Mouse (Mus musculus) E14TG2a.4 (cell line): ENCODE data around the gene Kif14.

Experiments
- H3K27me3 ChIP-seq: 2 replicates; pipeline ENCODE4 v1.6.1; 2014; ENCODE audit warnings: low read length, control low read depth; ENCODE audit not compliant: insufficient read depth
- H3K36me3 ChIP-seq: 2 replicates; pipeline ENCODE4 v1.6.1; 2014; ENCODE audit warnings: low read length, control low read depth; ENCODE audit not compliant: insufficient read depth
- H3K4me1 ChIP-seq: replicated peaks from 2 replicates; pipeline ENCODE4 v1.6.1; 2014; ENCODE audit warnings: low read depth, low read length, control low read depth
- H3K4me3 ChIP-seq: replicated peaks from 2 replicates; pipeline ENCODE4 v1.5.1; 2014; ENCODE audit warnings: mild to moderate bottlenecking, low read length
- H3K9me3 ChIP-seq: 2 replicates; pipeline ENCODE4 v1.6.1; 2014; ENCODE audit warnings: low read length, control low read depth
- CTCF ChIP-seq: conservative IDR thresholded peaks from 2 replicates; pipeline ENCODE4 v1.5.1; 2014; ENCODE audit warnings: low read length
- NANOG ChIP-seq: IDR thresholded peaks from 2 replicates; pipeline ENCODE4 v1.6.1; 2014; ENCODE audit warnings: borderline replicate concordance, low read length, mixed read lengths
- POU5F1 ChIP-seq: IDR thresholded peaks from 2 replicates; pipeline ENCODE4 v1.6.1; 2014; ENCODE audit warnings: low read length, borderline replicate concordance

The Kif14 gene

GRCm38 (mm10) chr1:136446933-136447332 lies 19.2 kb upstream of the Kif14 start:
- no peaks in the 10 kb centered on the region for H3K36me3 ChIP-seq
- H3K4me3 ChIP-seq = no peak overlapping the region
- H3K27me3 ChIP-seq = no peaks in the 10 kb centered on the region
- TF ChIP-seq CTCF (no peak), POU5F1 (no peak), NANOG (no peak)
- H3K9me3 ChIP-seq = no peaks in the 10 kb centered on the region
- H3K4me1 ChIP-seq = peaks cover 21% of the 10 kb centered on the region

- Histone ChIP-seq H3K36me3 (no peaks in the 10 kb centered on the region), H3K9me3 (no peaks in the 10 kb centered on the region), H3K27me3 (no peaks in the 10 kb centered on the region), H3K4me3 (no peak overlapping the region), H3K4me1 (peaks cover 21% of the 10 kb centered on the region)
- no peak for TF ChIP-seq POU5F1
- TF ChIP-seq CTCF = no peak
- TF ChIP-seq NANOG = no peak
Observed at GRCm38 (mm10) chr1:136447338-136447737, 18.8 kb upstream of the Kif14 start.

- Histone ChIP-seq H3K36me3 (no peaks in the 10 kb centered on the region), H3K9me3 (no peaks in the 10 kb centered on the region), H3K27me3 (no peaks in the 10 kb centered on the region), H3K4me1 (peaks cover 21% of the 10 kb centered on the region), H3K4me3 (no peak overlapping the region)
- TF ChIP-seq POU5F1 (no peak), NANOG (no peak), CTCF (no peak)
Observed at GRCm38 (mm10) chr1:136449541-136449940, 16.6 kb upstream of the Kif14 start.

GRCm38 (mm10) chr1:136450206-136450605 lies 15.9 kb upstream of the Kif14 start:
- H3K4me3 ChIP-seq = peak overlapping the region; percentile 63
- no peaks in the 10 kb centered on the region for H3K36me3 ChIP-seq
- H3K4me1 ChIP-seq = peaks cover 15% of the 10 kb centered on the region
- H3K27me3 ChIP-seq = 0 out of 2 replicates have a peak, but pooled peaks cover 4% of the 10 kb centered on the region
- H3K9me3 ChIP-seq = no peaks in the 10 kb centered on the region
- TF ChIP-seq NANOG = no peak
- no peak for TF ChIP-seq CTCF
- no peak for TF ChIP-seq POU5F1

GRCm38 (mm10) chr1:136452421-136452820 lies 13.7 kb upstream of the Kif14 start:
- no peaks in the 10 kb centered on the region for H3K36me3 ChIP-seq
- TF ChIP-seq CTCF (no peak), POU5F1 (no peak), NANOG (no peak)
- H3K4me3 ChIP-seq = no peak overlapping the region
- no peaks in the 10 kb centered on the region for H3K9me3 ChIP-seq
- peaks cover 21% of the 10 kb centered on the region for H3K4me1 ChIP-seq
- H3K27me3 ChIP-seq = peaks cover 7% of the 10 kb centered on the region; the same call in 1 of the 2 replicates

- Histone ChIP-seq H3K4me1 (peaks cover 19% of the 10 kb centered on the region), H3K4me3 (no peak overlapping the region), H3K27me3 (peaks cover 7% of the 10 kb centered on the region; the same call in 1 of the 2 replicates), H3K9me3 (no peaks in the 10 kb centered on the region), H3K36me3 (no peaks in the 10 kb centered on the region)
- TF ChIP-seq CTCF (no peak), NANOG (no peak), POU5F1 (no peak)
Observed at GRCm38 (mm10) chr1:136455756-136456585, 10.2 kb upstream of the Kif14 start.

GRCm38 (mm10) chr1:136456741-136457140 lies 9.4 kb upstream of the Kif14 start:
- no peak overlapping the region for H3K4me3 ChIP-seq
- H3K27me3 ChIP-seq = peaks cover 7% of the 10 kb centered on the region; the same call in 1 of the 2 replicates
- H3K36me3 ChIP-seq = no peaks in the 10 kb centered on the region
- peaks cover 20% of the 10 kb centered on the region for H3K4me1 ChIP-seq
- no peak for TF ChIP-seq CTCF
- no peak for TF ChIP-seq NANOG
- TF ChIP-seq POU5F1 = no peak
- no peaks in the 10 kb centered on the region for H3K9me3 ChIP-seq

GRCm38 (mm10) chr1:136457403-136457802 lies 8.7 kb upstream of the Kif14 start:
- peaks cover 22% of the 10 kb centered on the region for H3K4me1 ChIP-seq
- no peaks in the 10 kb centered on the region for H3K36me3 ChIP-seq
- H3K9me3 ChIP-seq = no peaks in the 10 kb centered on the region
- H3K27me3 ChIP-seq = peaks cover 7% of the 10 kb centered on the region; the same call in 1 of the 2 replicates
- no peak overlapping the region for H3K4me3 ChIP-seq
- TF ChIP-seq POU5F1 (no peak), CTCF (no peak), NANOG (peak; percentile 76)
